Mouse (Mus musculus) T-helper 1 cell (primary cell): ENCODE data around the gene Myocd.

Experiments used
- in situ Hi-C: fragments of 300-600 bp; cut with MboI, MseI; formaldehyde crosslinking; loops from one replicate; pipeline ENCODE4 v1.15.1; 2025; ENCODE audit warnings: high pct_unique_total_duplicates

Gene Myocd

DNA sequence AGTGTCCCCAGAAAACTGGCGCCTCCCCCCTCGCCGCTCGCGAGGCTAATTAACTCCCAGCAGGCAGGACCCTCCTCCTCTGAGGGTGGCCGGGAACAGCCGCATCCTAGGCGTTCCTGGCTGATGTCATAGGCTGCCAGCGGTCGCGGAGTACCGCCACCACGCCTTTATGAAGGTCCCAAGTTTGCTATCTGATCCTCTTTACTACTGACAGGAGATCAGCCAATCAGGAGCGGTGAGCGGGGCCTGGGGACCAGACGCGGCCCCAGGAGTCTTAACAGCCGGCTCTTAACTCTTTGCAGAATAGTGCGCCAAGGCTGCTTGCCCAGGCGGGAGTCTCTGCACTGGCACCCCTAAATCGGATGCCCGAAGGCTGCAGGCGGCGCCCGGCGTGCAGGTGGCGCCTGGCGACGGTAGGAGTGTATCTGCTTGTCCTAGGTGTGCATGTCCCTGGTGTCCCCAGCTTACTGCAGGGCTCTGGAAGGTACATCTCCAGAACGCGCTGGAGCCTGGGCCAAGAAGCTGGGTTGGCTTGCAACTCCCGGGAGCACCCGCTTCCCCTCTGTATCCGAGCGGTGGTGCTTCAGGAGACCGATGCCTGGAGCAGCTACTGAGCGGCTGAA is at the start of gene Myocd:
TSS of gene Myocd (minus strand) at position 139 of the 623 bp plus-strand sequence.
- in situ Hi-C loops, result no loop called here

DNA sequence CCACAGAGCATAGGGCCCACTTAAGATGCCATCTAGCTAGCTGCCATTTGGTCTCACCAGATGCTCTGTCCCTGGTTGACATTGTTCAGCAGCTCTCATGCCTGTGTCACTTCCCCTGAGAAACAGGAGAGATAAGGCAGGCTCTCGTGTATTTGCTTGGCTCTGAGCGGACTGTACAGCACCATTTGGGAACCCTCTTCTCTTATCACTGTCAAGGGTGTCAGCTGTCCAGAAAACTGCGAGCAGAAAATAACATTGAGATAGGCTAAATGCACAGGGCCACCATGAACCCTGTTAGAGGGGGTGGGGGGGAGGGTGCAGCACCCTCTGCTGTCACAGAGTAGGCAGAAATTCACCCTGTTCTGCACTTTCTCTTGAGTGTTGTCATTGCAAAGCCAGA is 34.0 kb upstream of the Myocd start:
- in situ Hi-C loops, result no loop called here

DNA sequence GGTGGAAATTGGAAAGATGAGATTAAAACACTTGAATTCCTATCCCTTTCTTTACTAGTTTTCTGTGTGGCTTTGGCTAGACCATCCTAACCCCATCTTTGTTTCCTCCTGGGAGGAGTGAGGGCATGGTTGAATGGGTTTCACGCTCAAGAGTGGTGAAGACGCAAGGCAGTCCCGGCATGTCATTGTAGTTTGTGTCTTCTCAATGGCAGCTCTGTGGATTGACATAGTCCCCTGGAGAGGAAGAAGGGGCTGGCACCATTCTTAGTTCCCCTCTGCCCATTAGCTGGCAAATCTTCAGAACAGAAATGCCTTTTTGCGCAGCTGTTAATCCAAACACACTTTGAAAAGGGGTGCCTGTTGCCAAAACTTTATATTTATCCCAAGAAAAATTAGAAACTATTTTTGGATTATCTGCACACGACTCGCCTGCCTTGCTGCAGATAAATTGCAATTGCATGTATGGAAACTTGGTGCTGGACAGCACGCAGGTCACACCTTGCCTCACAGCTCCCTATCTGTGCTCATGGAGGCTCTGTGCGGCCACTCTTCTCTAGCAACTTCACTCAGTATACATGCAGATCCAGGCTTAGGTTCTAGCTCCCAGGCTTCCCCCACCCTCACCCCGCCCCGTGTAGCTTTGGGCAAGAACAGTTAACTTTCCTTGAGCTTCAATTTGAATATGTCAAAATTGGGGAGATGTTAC is 24.5 kb upstream of the Myocd start:
- in situ Hi-C loops, result no loop called here

DNA sequence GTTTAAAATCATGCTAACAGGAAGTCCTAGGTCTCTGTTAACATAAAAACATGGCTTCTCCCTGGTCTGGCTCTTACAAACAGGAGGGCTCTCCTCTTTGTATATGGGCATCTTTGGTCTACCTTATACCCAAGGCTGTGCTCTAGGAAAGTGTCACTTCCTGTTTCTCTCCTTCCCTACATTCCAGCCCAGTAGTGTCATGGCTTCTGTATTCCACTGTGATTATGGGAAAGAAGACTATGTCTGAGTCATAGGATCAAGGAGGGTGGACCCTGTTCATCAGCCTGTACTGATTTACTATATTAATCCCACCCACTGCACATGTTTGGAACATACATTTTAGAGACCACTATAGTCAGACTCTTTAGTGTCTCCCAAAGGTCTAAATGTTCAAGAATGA is 23.2 kb upstream of the Myocd start:
- in situ Hi-C loops, result no loop called here

DNA sequence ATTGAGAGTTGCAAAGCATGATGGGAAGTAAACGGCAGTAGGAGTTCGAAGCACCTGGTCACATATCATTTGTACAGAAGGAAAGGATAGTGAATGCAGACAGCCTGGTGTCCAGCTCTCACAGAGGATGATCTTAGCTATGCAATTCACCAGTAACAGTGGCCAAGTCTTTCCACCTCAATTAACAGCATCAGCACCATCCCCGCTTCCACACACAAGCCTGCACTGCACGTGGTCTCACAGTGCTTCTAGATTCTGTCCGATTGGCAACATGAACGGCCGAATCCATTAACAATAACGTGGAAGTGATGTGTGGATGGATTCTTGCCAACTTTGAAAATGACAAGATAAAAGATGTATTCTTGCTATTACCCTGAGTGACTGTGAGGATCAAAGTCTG is 17.9 kb upstream of the Myocd start:
- in situ Hi-C loops, result no loop called here

DNA sequence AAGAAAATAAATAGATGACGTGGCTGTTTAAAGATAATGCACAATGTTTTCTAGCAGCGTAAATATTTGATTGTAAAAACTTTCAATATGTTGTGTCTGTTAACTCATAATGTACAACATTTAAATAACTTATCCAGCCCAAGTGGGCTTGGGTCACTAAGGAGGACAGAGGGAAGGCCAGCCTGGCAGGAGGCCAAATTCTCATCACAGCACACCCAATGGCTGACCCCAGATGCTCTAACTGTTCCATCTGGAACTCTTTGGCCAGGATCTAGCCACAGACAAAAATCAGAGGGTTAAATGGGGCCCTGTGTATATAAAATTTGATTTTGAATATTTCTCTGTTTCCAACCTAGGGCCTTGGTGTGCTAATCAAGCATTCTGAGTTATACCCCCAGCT is 16.4 kb upstream of the Myocd start:
- in situ Hi-C loops, result no loop called here

DNA sequence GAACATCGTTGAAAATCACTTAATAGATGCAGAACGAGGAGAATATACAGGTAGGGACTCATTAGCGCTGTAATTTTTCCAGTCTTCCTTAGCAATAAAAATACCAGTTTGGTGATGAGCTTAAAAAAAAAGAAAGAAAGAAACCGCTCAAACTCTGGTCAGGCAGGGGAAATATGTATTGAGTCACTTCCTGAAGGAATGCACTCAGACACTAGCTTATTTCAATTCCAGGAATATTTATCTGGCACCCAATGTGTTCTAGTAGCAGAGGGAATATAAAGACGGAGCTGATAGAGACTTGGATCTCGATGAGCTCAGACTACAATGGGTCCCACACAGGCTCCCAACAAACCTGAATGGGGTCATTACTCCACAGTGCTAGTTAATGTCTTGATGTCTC is 5.7 kb upstream of the Myocd start:
- in situ Hi-C loops, result no loop called here

DNA sequence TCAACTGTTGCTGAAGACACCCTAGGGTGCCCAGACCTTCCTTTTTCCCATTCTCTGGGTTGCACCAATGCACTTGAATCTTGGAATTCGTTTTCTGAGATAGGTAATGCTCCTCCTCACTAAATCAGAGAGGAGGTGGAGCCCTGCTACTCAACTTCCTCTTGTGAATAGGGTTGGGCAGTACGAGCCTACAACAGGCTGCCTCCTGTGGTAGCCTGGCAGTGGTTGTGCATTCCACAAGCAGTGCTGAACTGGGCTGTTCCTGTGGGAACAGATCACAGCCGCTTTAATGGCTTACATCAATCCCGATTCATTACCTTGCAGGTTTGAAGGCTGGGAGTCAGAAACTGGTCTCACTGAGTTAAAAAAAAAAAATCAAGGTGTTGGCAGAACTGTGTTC is 1.2 kb upstream of the Myocd start:
- in situ Hi-C loops, result no loop called here

DNA sequence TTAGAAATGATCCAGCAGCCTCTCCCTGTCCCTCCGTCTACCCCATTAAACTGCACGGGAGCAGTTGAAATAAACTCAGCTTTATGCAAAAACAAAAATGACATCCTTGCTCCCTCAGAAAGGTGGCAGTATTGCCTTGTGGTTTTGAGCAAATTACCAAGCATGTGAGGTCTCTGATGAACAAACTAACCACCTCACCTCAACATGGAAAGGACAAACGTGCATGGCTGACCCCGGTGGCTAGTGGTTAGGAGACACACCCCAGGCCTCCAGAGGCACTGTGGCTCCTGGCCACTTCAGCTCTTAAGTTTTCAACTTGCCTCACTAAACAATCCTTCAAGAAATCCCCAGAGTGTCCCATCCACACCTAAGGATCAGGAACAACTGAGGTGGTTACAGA is 1.5 kb downstream of the Myocd start:
- in situ Hi-C loops, result no loop called here

DNA sequence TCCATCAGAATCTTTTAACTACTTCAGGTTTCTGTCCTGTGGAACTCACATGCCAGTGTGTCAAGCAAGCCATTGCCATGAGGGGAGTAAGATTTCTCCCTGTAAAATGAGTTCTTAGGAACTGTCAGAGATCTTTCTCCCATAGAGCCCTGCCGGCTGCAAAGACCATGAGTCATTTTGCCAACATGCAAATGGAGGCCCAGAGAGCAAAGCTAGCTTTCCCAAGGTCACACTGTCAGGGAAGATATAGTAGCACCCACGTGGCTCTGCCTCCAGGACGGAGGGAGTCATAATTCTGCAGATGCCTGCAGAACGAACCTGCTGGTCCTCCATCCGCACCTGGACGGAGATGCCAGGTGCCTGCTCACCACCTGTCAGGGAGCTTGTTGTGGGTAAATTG is 6.3 kb downstream of the Myocd start:
- in situ Hi-C loops, result no loop called here

DNA sequence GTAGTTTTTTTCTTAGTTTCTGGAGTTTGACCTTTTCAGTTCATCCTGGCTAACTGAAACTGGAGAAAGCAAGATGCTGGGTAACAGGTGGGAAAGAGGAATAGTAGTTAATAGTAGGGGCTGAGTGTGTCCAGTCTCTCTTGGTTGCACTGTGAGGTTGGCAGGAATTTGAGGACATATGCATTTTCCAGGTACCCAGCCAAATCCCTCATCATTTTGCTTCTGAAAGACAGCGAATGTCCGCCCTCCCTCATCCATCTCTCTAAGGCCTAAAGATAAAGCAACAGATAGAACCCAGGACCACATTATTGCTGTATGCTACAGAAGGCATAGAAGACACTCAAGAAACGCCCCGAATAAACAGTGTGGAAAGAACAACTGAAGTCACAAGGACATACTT is 10.8 kb downstream of the Myocd start:
- in situ Hi-C loops, result no loop called here

DNA sequence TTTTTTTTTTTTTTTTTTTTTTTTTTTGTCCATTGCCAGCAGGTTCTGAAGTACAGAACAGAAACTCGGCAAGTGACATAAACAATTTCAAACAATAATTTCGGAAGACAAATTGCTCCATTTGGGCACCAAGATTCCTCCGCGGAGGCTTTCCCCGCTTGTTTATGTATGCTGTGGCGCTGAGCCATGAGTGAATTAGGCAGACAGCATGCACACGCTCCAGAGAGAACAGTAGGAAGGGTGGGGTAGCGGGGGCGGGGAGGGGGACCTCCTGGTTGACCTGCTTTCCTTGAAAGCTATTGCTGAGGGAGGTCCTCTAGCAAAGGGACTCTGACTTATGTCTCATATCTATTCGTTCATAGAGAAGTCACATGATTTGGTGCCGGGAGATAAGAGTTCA is 13.6 kb downstream of the Myocd start:
- in situ Hi-C loops, result no loop called here

DNA sequence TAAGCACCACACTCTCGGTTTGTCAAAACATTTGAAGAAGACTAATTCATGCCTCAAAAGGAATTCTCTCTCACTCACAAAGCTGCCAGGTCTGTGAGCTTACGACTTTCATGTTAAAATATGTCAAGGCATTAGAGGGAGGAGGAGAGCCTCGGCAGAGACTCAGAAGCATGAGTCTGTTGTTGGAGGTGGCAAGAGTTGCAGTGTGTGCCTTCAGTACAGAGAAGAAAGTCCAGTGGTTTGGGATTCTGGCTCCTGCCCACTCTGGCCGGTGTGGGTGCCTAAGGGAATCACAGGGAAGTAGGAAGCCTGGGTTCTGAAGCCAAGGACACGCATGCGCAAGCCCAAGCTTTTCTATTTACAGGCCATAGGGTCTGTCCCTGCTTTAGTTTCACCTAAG is 14.2 kb downstream of the Myocd start:
- in situ Hi-C loops, result no loop called here

DNA sequence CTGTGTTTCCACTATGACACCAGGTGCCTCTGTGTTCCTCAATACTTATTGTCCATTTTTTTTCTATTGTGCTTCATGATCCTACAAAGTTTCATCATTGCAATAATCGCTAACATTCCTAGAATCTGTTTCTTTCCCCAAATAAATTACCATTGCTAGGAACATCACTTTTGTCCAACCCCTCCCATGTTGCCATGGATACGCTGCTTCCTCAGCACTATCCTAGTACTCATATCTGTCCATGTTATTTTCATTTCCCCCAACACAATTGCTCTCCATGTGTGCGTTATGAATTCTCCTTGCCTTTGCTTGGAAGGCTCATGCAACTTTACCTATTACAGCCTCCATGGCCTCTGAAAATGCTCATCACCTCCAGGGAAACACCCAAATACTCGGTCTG is 19.4 kb downstream of the Myocd start:
- in situ Hi-C loops, result no loop called here

DNA sequence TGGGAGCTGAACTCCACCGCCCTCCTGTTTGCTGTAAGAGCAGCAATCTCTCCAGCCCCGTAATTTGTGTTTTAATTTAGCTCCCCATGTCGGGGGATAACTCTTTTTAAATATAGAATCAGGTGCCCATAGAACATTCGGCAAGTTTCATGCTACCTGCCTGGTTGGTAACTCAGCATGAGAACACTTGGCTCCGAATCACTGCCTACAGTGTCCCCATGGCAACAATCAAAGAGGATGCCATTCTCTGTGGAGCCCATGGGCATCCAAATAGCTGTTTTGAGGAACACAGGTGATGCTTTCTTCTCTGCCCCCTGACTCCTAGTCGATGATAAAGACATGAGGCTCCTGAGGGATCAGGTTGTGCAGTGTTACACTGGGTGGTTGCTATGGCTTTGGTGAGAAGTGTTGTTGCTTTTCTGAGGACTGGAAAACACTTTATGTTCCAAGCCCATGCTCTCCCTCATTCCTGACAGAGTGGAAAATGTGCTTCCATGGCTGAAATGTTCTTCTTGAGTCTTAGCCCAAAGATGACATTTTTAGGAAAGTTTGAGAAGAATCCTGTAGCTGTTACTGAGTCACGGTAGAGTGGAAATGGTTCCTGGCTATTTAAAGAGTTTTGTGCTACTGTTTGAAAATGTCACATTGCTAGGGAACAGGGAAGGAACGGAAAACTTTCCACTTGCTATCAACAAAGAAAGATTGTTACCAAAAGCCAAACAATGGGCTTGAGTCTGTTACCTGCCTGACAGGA is 23.3 kb downstream of the Myocd start:
- in situ Hi-C loops, result no loop called here

DNA sequence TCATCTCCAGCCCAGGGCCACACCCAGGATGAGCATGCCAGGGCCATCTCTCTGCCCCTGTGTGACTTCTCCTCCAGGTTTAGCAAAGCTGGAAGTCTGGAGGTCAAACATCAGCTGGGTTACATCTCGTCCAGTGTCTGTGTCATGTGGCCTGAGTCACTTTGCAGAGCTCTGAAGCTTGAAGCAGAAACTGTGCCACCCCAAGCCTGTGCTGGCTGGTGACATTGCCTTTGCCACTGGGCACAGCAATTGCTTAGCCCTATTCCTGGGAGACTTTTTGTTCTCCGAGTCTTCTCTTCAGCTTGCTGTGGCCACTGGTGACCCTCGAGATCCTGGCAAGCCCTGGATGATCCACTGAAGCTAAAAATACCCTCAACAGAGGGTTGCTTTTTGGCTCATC is 26.2 kb downstream of the Myocd start:
- in situ Hi-C loops, result no loop called here

DNA sequence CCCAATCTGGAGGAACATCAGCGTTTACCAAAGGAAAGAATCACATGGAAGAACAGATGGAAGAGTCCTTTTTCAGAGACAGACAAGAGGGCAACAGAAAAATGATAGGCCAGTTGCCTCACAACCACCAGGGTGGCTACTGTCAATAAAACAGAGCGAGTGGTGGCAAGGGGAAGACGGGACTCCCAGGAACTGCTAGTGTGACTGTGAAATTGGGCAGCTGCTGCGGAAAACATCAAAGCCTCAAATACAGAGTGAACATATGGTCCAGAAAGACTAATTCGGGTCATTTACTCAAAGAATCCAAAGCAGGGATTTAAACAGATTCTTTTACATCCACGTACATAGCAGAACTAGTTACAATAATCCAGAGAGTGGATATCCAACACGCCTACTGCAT is 29.3 kb downstream of the Myocd start:
- in situ Hi-C loops, result no loop called here

DNA sequence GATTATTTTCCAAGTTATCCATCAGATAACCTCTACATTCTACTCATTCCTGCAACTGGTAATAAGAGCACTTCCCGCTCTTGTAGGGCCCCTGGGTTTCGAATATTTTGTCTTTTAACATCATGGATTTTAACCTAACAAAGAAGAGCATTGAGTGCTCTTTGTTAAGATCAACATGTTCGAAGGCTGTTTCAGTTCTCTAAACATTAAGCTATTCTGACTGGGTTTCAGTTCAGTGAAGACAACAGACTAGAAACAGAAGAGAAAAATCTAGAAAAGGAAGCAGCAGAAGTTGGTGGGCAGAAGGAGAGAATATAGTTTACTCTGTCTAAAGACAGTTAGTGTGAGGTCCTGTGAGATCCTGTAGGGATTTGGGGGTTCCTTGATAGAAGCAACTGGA is 31.9 kb downstream of the Myocd start:
- in situ Hi-C loops, result no loop called here

DNA sequence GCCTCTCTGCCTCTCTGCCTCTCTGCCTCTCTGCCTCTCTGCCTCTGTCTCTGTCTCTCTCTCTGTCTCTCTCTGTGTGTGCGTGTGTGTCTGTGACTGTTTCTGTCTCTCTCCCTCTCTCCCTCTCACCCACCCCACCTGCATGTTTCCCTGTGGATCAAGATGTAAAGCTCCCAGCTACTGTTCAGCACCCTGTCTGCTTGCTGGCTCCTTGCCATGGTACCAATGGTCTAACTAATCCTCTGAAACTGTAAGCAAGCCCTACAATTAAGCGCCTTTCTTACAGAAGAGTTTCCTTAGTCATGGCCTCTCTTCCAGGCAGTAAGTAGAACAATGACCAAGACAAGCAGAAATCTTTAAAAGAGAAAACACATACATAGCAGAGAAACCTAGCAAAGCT is 32.9 kb downstream of the Myocd start:
- in situ Hi-C loops, result no loop called here

DNA sequence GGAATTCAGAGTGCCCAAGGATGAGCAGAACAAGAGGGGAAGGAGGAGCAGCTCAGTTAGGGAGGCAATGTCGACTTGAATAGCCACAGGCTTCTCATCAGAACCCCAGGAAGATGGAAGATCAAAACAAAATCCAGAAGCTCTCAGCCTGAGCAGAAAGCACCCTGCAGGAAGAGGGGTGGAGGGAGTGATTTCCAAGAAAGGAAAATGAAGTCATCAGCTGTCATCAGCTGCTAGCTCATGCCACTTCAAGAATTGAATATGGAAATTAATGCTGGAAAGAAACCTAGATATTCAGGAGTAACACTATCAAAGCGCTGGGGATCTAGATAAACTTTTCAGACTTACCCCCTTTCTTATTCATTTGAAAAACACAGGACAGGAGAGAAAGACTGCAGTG is 34.4 kb downstream of the Myocd start:
- in situ Hi-C loops, result no loop called here

DNA sequence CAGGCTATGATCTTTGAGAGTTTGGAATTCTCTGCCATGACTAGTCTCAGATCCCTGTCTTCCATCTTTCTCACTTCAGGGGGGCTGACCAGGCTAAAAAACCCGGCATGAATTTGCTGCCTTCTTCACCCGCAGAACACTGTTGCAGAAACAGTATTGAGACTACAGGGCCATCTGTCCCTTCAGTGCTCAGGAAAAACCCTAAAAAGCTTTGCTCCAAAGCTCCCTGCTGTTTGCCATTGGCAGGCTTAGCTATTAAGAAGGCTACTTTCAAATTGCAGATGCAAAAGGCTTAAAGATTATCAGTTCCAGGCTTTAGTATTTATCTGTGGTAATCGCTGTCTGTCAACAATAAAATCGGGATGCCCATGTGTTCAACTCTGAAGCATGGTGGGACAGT is 38.0 kb downstream of the Myocd start:
- in situ Hi-C loops, result no loop called here

DNA sequence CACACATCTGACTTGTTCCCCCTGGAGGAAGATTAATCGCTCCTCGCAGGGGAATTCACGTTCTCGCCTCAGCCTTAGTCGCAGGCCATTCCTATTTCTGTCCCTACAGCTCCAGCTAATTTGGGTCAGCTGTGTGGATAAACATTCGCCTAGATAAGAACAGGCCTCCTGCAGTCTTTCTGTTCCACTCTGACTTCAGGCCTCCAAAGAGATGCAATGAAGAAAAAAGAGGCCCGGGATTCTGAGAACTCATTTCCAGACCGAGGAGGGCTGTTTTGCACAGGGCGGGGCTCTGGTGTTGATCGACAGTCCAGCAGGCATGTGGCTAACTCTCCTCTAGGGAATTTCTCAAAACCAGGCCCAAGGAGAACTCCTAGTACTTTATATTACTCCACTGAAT is 43.0 kb downstream of the Myocd start:
- in situ Hi-C loops, result no loop called here
